In the genomic region with DNA sequence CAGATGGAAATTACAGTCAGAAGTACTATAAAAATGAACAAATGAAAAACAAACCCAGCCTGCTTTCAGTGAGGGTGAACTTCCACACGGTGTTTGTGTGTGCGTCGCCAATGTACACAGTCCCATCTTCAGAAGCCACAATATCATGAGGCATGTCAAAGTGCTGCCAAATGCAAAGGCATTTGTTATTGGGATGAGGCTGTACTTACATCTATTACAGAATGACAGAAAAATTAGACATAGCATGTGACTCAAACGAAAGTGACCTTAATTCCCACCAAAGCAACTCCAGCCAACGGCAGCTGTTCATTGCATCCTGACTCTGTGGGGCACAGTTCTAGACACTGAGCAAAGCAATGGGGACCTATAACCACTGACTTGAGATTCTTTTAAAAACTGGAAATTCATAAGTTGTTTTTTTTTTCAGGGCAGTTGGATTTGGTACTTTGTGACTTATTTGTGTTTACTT, we compare ENCODE assay signal across 13 mouse cellular contexts.
DNase-seq lines count a peak whose midpoint lies in the region; ATAC-seq lines count a peak whose summit lies in the region.
"Had no signal": no experiment of that assay in that cellular context is flagged by ENCODE, and none has a peak within 500 bp of the region (broad histone marks: within the 10 kb centered on the region; RNA-seq: fewer than 3 reads in every experiment).

No protein-coding gene starts in this region.

- peak; percentile 46; the same call in 1 of the 2 replicates for ATAC-seq in forebrain, embryonic 15.5 days (replicated peaks)
- ATAC-seq in hindbrain, embryonic 16.5 days, result 0 out of 2 replicates have a peak, but pooled peaks have one; percentile 64
- no peak for ATAC-seq in hindbrain, embryonic 11.5 days (ENCODE audit: low FRiP score)
- no peak for ATAC-seq in stomach, embryonic 16.5 days (ENCODE audit: insufficient read depth, low FRiP score)
- no peak for ATAC-seq in monocyte, adult 5-6 weeks (replicated peaks; ENCODE audit: insufficient number of reproducible peaks, low FRiP score, low TSS enrichment, poor library complexity, severe bottlenecking)

- H3K9me3 ChIP-seq in forebrain, embryonic 15.5 days, result no peaks in the 10 kb centered on the region
- H3K9me3 ChIP-seq in forebrain, embryonic 10.5 days, result no peaks in the 10 kb centered on the region
- no peaks in the 10 kb centered on the region for H3K9me3 ChIP-seq in hindbrain, embryonic 16.5 days (ENCODE audit: control insufficient read depth, low read length)
- no peaks in the 10 kb centered on the region for H3K9me3 ChIP-seq in hindbrain, embryonic 11.5 days (ENCODE audit: control insufficient read depth, low read length)
- H3K9me3 ChIP-seq in stomach, embryonic 16.5 days (replicated peaks; ENCODE audit: control insufficient read depth, low read length), result no peaks in the 10 kb centered on the region
- H3K9me3 ChIP-seq: embryonic facial prominence, embryonic 13.5 days; neural tube, embryonic 13.5 days had no signal

- H3K4me3 ChIP-seq in forebrain, embryonic 15.5 days, result no peak overlapping the region
- H3K4me3 ChIP-seq in forebrain, embryonic 10.5 days, result no peak overlapping the region
- H3K4me3 ChIP-seq in hindbrain, embryonic 16.5 days (ENCODE audit: low read length), result no peak overlapping the region
- no peak overlapping the region for H3K4me3 ChIP-seq in hindbrain, embryonic 11.5 days (ENCODE audit: low read depth, low read length)
- H3K4me3 ChIP-seq in stomach, embryonic 16.5 days (replicated peaks; ENCODE audit: low read length), result no peak overlapping the region
- H3K4me3 ChIP-seq: embryonic facial prominence, embryonic 13.5 days; neural tube, embryonic 13.5 days had no signal

- 49% methylated on average over 5 of the region's 5 CpGs for whole genome bisulfite sequencing in forebrain, embryonic 15.5 days
- WGBS in forebrain, embryonic 10.5 days, result 97% methylated on average over 5 of the region's 5 CpGs
- 66% methylated on average over 5 of the region's 5 CpGs for WGBS in hindbrain, embryonic 16.5 days
- WGBS in hindbrain, embryonic 11.5 days, result 92% methylated on average over 5 of the region's 5 CpGs
- 63% methylated on average over 5 of the region's 5 CpGs for WGBS in stomach, embryonic 16.5 days

- no peaks in the 10 kb centered on the region for H3K27me3 ChIP-seq in forebrain, embryonic 15.5 days
- no peaks in the 10 kb centered on the region for H3K27me3 ChIP-seq in forebrain, embryonic 10.5 days (ENCODE audit: poor library complexity, severe bottlenecking)
- no peaks in the 10 kb centered on the region for H3K27me3 ChIP-seq in hindbrain, embryonic 16.5 days (replicated peaks; ENCODE audit: control insufficient read depth, insufficient read depth, low read length)
- H3K27me3 ChIP-seq in hindbrain, embryonic 11.5 days (ENCODE audit: control insufficient read depth, insufficient read depth, low read length), result no peaks in the 10 kb centered on the region
- H3K27me3 ChIP-seq in stomach, embryonic 16.5 days (ENCODE audit: control insufficient read depth, insufficient read depth, low read length), result no peaks in the 10 kb centered on the region
- H3K27me3 ChIP-seq: embryonic facial prominence, embryonic 13.5 days; neural tube, embryonic 13.5 days had no signal

- H3K36me3 ChIP-seq in forebrain, embryonic 15.5 days, result peaks cover 7% of the 10 kb centered on the region
- H3K36me3 ChIP-seq in forebrain, embryonic 10.5 days (replicated peaks), result no peaks in the 10 kb centered on the region
- peaks cover 4% of the 10 kb centered on the region; the same call in 1 of the 2 replicates for H3K36me3 ChIP-seq in hindbrain, embryonic 16.5 days (ENCODE audit: control insufficient read depth, insufficient read depth, low read length)
- H3K36me3 ChIP-seq in hindbrain, embryonic 11.5 days (ENCODE audit: control insufficient read depth, insufficient read depth, low read length), result no peaks in the 10 kb centered on the region
- H3K36me3 ChIP-seq in stomach, embryonic 16.5 days (ENCODE audit: control insufficient read depth, insufficient read depth, low read length), result 0 out of 2 replicates have a peak, but pooled peaks cover 8% of the 10 kb centered on the region
- H3K36me3 ChIP-seq: embryonic facial prominence, embryonic 13.5 days had no signal

- H3K9ac ChIP-seq in forebrain, embryonic 15.5 days (replicated peaks), result no peak overlapping the region
- H3K9ac ChIP-seq in hindbrain, embryonic 16.5 days (ENCODE audit: low read depth, low read length), result no peak overlapping the region
- no peak overlapping the region for H3K9ac ChIP-seq in hindbrain, embryonic 11.5 days (ENCODE audit: low read depth, low read length)
- H3K9ac ChIP-seq in stomach, embryonic 16.5 days (ENCODE audit: low read length), result no peak overlapping the region
- H3K9ac ChIP-seq: embryonic facial prominence, embryonic 13.5 days; neural tube, embryonic 13.5 days had no signal

- peaks cover 22% of the 10 kb centered on the region for H3K4me1 ChIP-seq in forebrain, embryonic 15.5 days
- no peaks in the 10 kb centered on the region for H3K4me1 ChIP-seq in forebrain, embryonic 10.5 days
- peaks cover 3% of the 10 kb centered on the region; the same call in 1 of the 2 replicates for H3K4me1 ChIP-seq in hindbrain, embryonic 16.5 days (ENCODE audit: control insufficient read depth, insufficient read depth, low read depth, low read length)
- H3K4me1 ChIP-seq in hindbrain, embryonic 11.5 days (replicated peaks; ENCODE audit: control insufficient read depth, insufficient read depth, low read length), result no peaks in the 10 kb centered on the region
- no peaks in the 10 kb centered on the region for H3K4me1 ChIP-seq in stomach, embryonic 16.5 days (ENCODE audit: control insufficient read depth, insufficient read depth, low read length)

- peak overlapping the region; percentile 82 for H3K27ac ChIP-seq in forebrain, embryonic 15.5 days (replicated peaks)
- no peak overlapping the region for H3K27ac ChIP-seq in forebrain, embryonic 10.5 days
- H3K27ac ChIP-seq in hindbrain, embryonic 16.5 days (ENCODE audit: low read depth, low read length), result no peak overlapping the region
- H3K27ac ChIP-seq in hindbrain, embryonic 11.5 days (ENCODE audit: low read depth, low read length), result no peak overlapping the region
- H3K27ac ChIP-seq in stomach, embryonic 16.5 days (ENCODE audit: low read length), result peak overlapping the region; percentile 2; the same call in 1 of the 2 replicates
- H3K27ac ChIP-seq: embryonic facial prominence, embryonic 13.5 days; macrophage had no signal

- no peak overlapping the region for H3K4me2 ChIP-seq in forebrain, embryonic 15.5 days (replicated peaks)
- no peak overlapping the region for H3K4me2 ChIP-seq in hindbrain, embryonic 16.5 days (ENCODE audit: low read length)
- no peak overlapping the region for H3K4me2 ChIP-seq in hindbrain, embryonic 11.5 days (replicated peaks; ENCODE audit: low read depth, low read length)
- no peak overlapping the region for H3K4me2 ChIP-seq in stomach, embryonic 16.5 days (ENCODE audit: low read depth, low read length)
- H3K4me2 ChIP-seq: embryonic facial prominence, embryonic 13.5 days; neural tube, embryonic 13.5 days had no signal

- no peak for DNase-seq in forebrain, embryonic 10.5 days (ENCODE audit: extremely low spot score, low spot score)
- no peak for DNase-seq in hindbrain, embryonic 11.5 days (ENCODE audit: low spot score)
- peak; percentile 31 for DNase-seq in lung, postnatal 10 days
- no peak for DNase-seq in lung, postnatal 4 days
- DNase-seq: adrenal gland, postnatal 14 days; B cell, adult 2 months had no signal

Comparison
In these comparisons a context has a peak if more than half of its experiments do, and no peak if none do; other contexts are left out.
1. ATAC-seq: peak in forebrain, embryonic 15.5 days (single experiment) and hindbrain, embryonic 16.5 days (single experiment); none in hindbrain, embryonic 11.5 days (single experiment), stomach, embryonic 16.5 days (single experiment) and monocyte, adult 5-6 weeks (single experiment).
2. H3K27ac ChIP-seq: peak in forebrain, embryonic 15.5 days (single experiment) and stomach, embryonic 16.5 days (single experiment); none in forebrain, embryonic 10.5 days (single experiment), hindbrain, embryonic 16.5 days (single experiment) and hindbrain, embryonic 11.5 days (single experiment).